Mouse (Mus musculus) cerebellum, adult 2 months (tissue): ENCODE measurements around the gene Zfp119b. TPM values are rescaled to one million over a fixed set of nuclear protein-coding genes. Genes with fewer than 3 reads are reported as not detected.
"Not testable (repeated sequence)": the region's sequence is repeated elsewhere in the genome, so short reads cannot be mapped to it uniquely, and the experiment has no call there.

Experiments
- DNase-seq, 2 experiments: peaks; one replicate each; pipeline ENCODE4 v3.0.0; 2021
- H3K27ac ChIP-seq: fragments of 200-500 bp; 2 replicates; pipeline ENCODE4 v1.5.1; 2012; ENCODE audit warnings: low read length, control low read depth, inconsistent platforms; ENCODE audit not compliant: insufficient read depth
- H3K27me3 ChIP-seq: fragments of 200-500 bp; 2 replicates; pipeline ENCODE4 v1.6.1; 2012; ENCODE audit warnings: inconsistent platforms, mild to moderate bottlenecking, low read length, moderate library complexity; ENCODE audit not compliant: control insufficient read depth, insufficient read depth
- H3K4me1 ChIP-seq: fragments of 200-500 bp; 2 replicates; pipeline ENCODE4 v1.6.1; 2011; ENCODE audit warnings: low read length; ENCODE audit not compliant: control insufficient read depth, insufficient read depth
- H3K4me3 ChIP-seq: fragments of 200-500 bp; replicated peaks from 2 replicates; pipeline ENCODE3; 2011; ENCODE audit warnings: mild to moderate bottlenecking, low read depth, low read length, control low read depth; ENCODE audit not compliant: insufficient read depth
- CTCF ChIP-seq: fragments of 200-500 bp; IDR thresholded peaks from 2 replicates; pipeline ENCODE4 v1.5.1; 2011; ENCODE audit warnings: low read depth, mild to moderate bottlenecking, control low read depth, low read length, moderate library complexity, borderline replicate concordance; ENCODE audit not compliant: insufficient read depth
- POLR2A ChIP-seq: fragments of 200-500 bp; IDR thresholded peaks from 2 replicates; pipeline ENCODE4 v1.6.1; 2011; ENCODE audit warnings: low read length, control low read depth, borderline replicate concordance; ENCODE audit not compliant: insufficient read depth
- WGBS: fragments of 180-500 bp; shearing (Covaris S2); methylation state at CpG from one replicate; pipeline ENCODE4 v1.1.7; 2018; 5-methylcytosine and 5-hydroxymethylcytosine counted together
- polyA plus RNA-seq: library from polyadenylated mRNA; depleted of rRNA; stranded (reverse); fragments of >200 nt; gene quantifications from 2 replicates; pipeline ENCODE4 v1.2.3, GENCODE M21; 2012

Zfp119b gene
- polyA plus RNA-seq, 1 experiment: 3.7 TPM

GRCm38 (mm10) chr17:55944866-55945682 is 4.2 kb downstream of the Zfp119b start:
- DNase-seq: peak; percentile 96 to 98
- peak; percentile 83 for TF ChIP-seq POLR2A
- not testable (repeated sequence) for H3K27me3 ChIP-seq, H3K4me1 ChIP-seq
- H3K27ac ChIP-seq: peak overlapping the region; percentile 95
- WGBS: under 1% methylated on average over 56 of the region's 56 CpGs
- H3K4me3 ChIP-seq: peak overlapping the region; percentile 71

GRCm38 (mm10) chr17:55944387-55944865 is 4.9 kb downstream of the Zfp119b start:
- DNase-seq, H3K27me3 ChIP-seq, H3K4me1 ChIP-seq: not testable (repeated sequence)
- Histone ChIP-seq H3K27ac (peak overlapping the region; percentile 95), H3K4me3 (peak overlapping the region; percentile 51)
- WGBS: 26% methylated on average over 10 of the region's 10 CpGs

GRCm38 (mm10) chr17:55933191-55933590 is 16.1 kb downstream of the Zfp119b start:
- Histone ChIP-seq H3K4me3 (no peak overlapping the region), H3K27ac (no peak overlapping the region), H3K27me3 (no peaks in the 10 kb centered on the region), H3K4me1 (no peaks in the 10 kb centered on the region)
- 96% methylated on average over 15 of the region's 15 CpGs for WGBS
- TF ChIP-seq CTCF (no peak), POLR2A (no peak)
- DNase-seq: no peak

- DNase-seq: no peak
- TF ChIP-seq POLR2A (no peak), CTCF (no peak)
- WGBS: 66% methylated on average over 2 of the region's 2 CpGs
These were observed 16.7 kb downstream of the Zfp119b start for GRCm38 (mm10) chr17:55932635-55933034.

GRCm38 (mm10) chr17:55931553-55932502 is 17.5 kb downstream of the Zfp119b start:
- no peaks in the 10 kb centered on the region for H3K27me3 ChIP-seq
- H3K27ac ChIP-seq: peak overlapping the region; percentile 55

More at GRCm38 (mm10) chr17:55932635-55933034, 16.7 kb downstream of the Zfp119b start:
- no peak overlapping the region for H3K27ac ChIP-seq
- no peaks in the 10 kb centered on the region for H3K4me1 ChIP-seq
- H3K27me3 ChIP-seq: no peaks in the 10 kb centered on the region
- H3K4me3 ChIP-seq: peak overlapping the region; percentile 69

GRCm38 (mm10) chr17:55906669-55907068 is 42.6 kb downstream of the Zfp119b start:
- H3K27me3 ChIP-seq: no peaks in the 10 kb centered on the region; the same call in 1 of the 2 replicates
- DNase-seq: no peak
- no peak overlapping the region for H3K27ac ChIP-seq
- TF ChIP-seq POLR2A (no peak), CTCF (no peak)
- H3K4me1 ChIP-seq: no peaks in the 10 kb centered on the region
- H3K4me3 ChIP-seq: no peak overlapping the region

More at GRCm38 (mm10) chr17:55931553-55932502, 17.5 kb downstream of the Zfp119b start:
- TF ChIP-seq CTCF (peak; percentile 19; the same call in 1 of the 2 replicates), POLR2A (peak; percentile 46; the same call in 1 of the 2 replicates)
- Histone ChIP-seq H3K4me1 (no peaks in the 10 kb centered on the region), H3K4me3 (peak overlapping the region; percentile 82)
- WGBS: under 1% methylated on average over 33 of the region's 33 CpGs
- peak; percentile 71 for DNase-seq

- TF ChIP-seq CTCF (no peak), POLR2A (no peak)
- WGBS: 75% methylated on average over 6 of the region's 6 CpGs
These were observed 45.2 kb downstream of the Zfp119b start for GRCm38 (mm10) chr17:55904131-55904530.

More at GRCm38 (mm10) chr17:55904131-55904530, 45.2 kb downstream of the Zfp119b start:
- no peak for DNase-seq
- H3K27ac ChIP-seq: no peak overlapping the region
- no peak overlapping the region for H3K4me3 ChIP-seq
- H3K4me1 ChIP-seq: no peaks in the 10 kb centered on the region
- no peaks in the 10 kb centered on the region; the same call in 1 of the 2 replicates for H3K27me3 ChIP-seq
